Mouse (Mus musculus) ES-Bruce4 (cell line): Measurements from ENCODE around the gene Tgfbr3. TPM values are rescaled to one million over a fixed set of nuclear protein-coding genes. Genes with fewer than 3 reads are reported as not detected.

Experiments used
- H3K27ac ChIP-seq: 2 replicates; pipeline ENCODE4 v1.5.1; 2012; ENCODE audit warnings: low read length, inconsistent platforms; ENCODE audit not compliant: insufficient read depth
- H3K27me3 ChIP-seq: 2 replicates; pipeline ENCODE4 v1.6.1; 2012; ENCODE audit warnings: mild to moderate bottlenecking, low read length, inconsistent platforms; ENCODE audit not compliant: control insufficient read depth, poor library complexity, insufficient read depth, severe bottlenecking
- H3K36me3 ChIP-seq: 2 replicates; pipeline ENCODE4 v1.6.1; 2012; ENCODE audit warnings: inconsistent platforms, mild to moderate bottlenecking, low read length, moderate library complexity; ENCODE audit not compliant: control insufficient read depth, poor library complexity, insufficient read depth, severe bottlenecking
- H3K4me1 ChIP-seq: one replicate; pipeline ENCODE4 v1.8.1; 2011; ENCODE audit warnings: low read length; ENCODE audit not compliant: control insufficient read depth, insufficient read depth
- H3K4me3 ChIP-seq: 2 replicates; pipeline ENCODE4 v1.5.1; 2011; ENCODE audit warnings: low read depth, mild to moderate bottlenecking, low read length
- H3K9ac ChIP-seq: 2 replicates; pipeline ENCODE4 v1.6.1; 2012; ENCODE audit warnings: low read depth, mild to moderate bottlenecking, inconsistent platforms; ENCODE audit not compliant: poor library complexity, severe bottlenecking
- H3K9me3 ChIP-seq: replicated peaks from 2 replicates; pipeline ENCODE4 v1.6.1; 2012; ENCODE audit warnings: mild to moderate bottlenecking, low read length, inconsistent platforms; ENCODE audit not compliant: control insufficient read depth, poor library complexity, insufficient read depth, severe bottlenecking
- CTCF ChIP-seq: IDR thresholded peaks from one replicate; pipeline ENCODE4 v1.8.1; 2011; ENCODE audit warnings: low read depth, low read length
- EP300 ChIP-seq: IDR thresholded peaks from 2 replicates; pipeline ENCODE4 v1.6.1; 2011; ENCODE audit warnings: low read depth, low read length; ENCODE audit not compliant: insufficient read depth
- POLR2A ChIP-seq: IDR thresholded peaks from one replicate; pipeline ENCODE4 v1.8.1; 2011; ENCODE audit warnings: low read length; ENCODE audit not compliant: insufficient read depth
- polyA plus RNA-seq: library from polyadenylated mRNA; stranded (reverse); fragments of >200 nt; gene quantifications from 2 replicates; pipeline ENCODE4 v1.2.4, GENCODE M21; 2011; ENCODE audit warnings: low read depth; ENCODE audit not compliant: missing spikeins, insufficient read depth, insufficient read length

Tgfbr3 gene
- polyA plus RNA-seq, 1 experiment = 8.8 TPM

DNA sequence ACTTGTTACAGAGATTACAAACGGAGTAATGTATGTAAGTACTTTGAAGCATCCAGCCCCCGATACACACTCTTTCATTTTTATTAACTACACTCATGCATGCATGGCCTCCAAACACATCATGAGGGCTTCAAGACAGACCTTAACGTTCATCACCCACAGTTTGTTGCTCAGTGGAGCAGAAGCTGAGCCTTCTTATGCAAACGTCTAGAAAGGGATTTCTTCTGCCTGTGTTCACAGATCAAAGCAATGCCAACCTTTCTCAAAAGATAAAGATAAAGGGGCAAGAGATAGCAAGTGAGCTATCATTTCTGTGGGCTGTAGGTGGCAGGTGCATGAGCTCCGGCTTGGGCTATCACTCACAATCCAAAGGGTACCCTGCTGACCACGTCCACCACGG lies 123.7 kb downstream of the Tgfbr3 start:
- Histone ChIP-seq H3K4me3 (no peak overlapping the region), H3K36me3 (no peaks in the 10 kb centered on the region), H3K27ac (no peak overlapping the region), H3K9ac (no peak overlapping the region), H3K9me3 (no peaks in the 10 kb centered on the region), H3K27me3 (no peaks in the 10 kb centered on the region), H3K4me1 (no peaks in the 10 kb centered on the region)
- TF ChIP-seq EP300 (no peak), CTCF (no peak), POLR2A (no peak)

DNA sequence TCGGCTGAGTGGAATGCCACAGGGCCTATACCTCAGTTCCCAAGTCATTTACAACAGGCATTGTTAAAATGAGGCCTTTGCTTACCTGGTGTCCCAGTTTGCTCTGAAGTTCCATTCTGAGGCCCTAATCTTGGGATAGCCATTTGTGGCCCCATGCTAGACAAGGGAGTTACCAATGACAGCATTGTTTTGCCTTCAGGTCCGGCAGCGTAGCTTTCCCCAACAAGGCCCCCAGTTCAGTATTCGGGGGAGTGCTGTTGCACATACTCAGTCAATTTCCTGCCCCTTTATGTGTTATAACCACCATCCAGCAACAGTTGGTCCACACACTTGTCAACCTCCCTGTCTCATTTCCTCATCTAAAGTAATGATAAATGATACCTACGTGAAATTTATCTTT lies 124.2 kb downstream of the Tgfbr3 start:
- no peak overlapping the region for H3K27ac ChIP-seq
- H3K9ac ChIP-seq = no peak overlapping the region
- H3K4me3 ChIP-seq = no peak overlapping the region
- H3K4me1 ChIP-seq = no peaks in the 10 kb centered on the region
- no peaks in the 10 kb centered on the region for H3K27me3 ChIP-seq
- H3K9me3 ChIP-seq = no peaks in the 10 kb centered on the region
- no peaks in the 10 kb centered on the region for H3K36me3 ChIP-seq
- TF ChIP-seq CTCF (no peak), POLR2A (no peak), EP300 (no peak)

DNA sequence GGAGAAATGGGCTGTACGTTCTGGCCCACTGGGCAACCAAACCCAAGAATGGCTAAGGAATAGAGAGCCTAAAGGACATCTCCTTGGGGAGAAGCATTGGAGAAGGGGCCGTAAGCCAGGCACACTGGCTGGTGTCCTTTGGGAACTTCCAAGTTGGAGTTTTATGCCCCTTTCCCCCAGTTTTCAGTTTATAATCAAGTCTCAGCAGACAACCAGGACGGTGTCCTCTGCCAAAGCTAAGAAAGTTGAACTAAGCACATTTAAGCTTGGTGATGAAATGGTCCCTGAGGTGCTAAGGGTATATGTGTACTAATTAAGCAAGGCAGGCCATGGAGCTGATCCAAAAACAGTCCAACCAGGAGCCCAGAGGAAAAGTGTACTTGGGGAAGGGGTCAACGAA lies 124.6 kb downstream of the Tgfbr3 start:
- H3K9ac ChIP-seq = no peak overlapping the region
- H3K27ac ChIP-seq = no peak overlapping the region
- H3K4me3 ChIP-seq = no peak overlapping the region
- no peaks in the 10 kb centered on the region for H3K9me3 ChIP-seq
- no peaks in the 10 kb centered on the region for H3K36me3 ChIP-seq
- no peaks in the 10 kb centered on the region for H3K4me1 ChIP-seq
- H3K27me3 ChIP-seq = no peaks in the 10 kb centered on the region
- no peak for TF ChIP-seq CTCF
- TF ChIP-seq POLR2A = no peak
- no peak for TF ChIP-seq EP300

DNA sequence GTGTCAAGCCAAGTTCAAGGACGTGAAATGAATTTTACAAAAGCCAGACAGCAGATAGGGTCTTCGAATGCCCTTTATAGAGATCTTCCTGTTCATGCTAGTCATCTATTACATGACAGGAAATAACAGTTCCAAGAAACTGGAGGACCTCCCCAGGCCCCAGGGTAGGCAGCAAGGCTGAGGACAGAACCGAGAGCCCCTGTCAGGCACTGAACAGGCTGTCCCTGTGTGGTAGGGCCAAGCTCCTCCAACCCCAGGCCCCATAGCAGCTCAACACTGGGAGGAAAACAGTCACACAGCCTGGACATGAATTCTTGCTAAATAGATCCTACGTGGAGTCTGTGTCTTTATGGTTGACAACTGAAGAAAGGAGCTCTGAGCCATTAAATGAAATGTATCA lies 125.3 kb downstream of the Tgfbr3 start:
- Histone ChIP-seq H3K4me3 (no peak overlapping the region), H3K9me3 (no peaks in the 10 kb centered on the region), H3K4me1 (no peaks in the 10 kb centered on the region), H3K9ac (no peak overlapping the region), H3K36me3 (no peaks in the 10 kb centered on the region), H3K27me3 (no peaks in the 10 kb centered on the region), H3K27ac (no peak overlapping the region)
- TF ChIP-seq POLR2A (no peak), EP300 (no peak), CTCF (no peak)

DNA sequence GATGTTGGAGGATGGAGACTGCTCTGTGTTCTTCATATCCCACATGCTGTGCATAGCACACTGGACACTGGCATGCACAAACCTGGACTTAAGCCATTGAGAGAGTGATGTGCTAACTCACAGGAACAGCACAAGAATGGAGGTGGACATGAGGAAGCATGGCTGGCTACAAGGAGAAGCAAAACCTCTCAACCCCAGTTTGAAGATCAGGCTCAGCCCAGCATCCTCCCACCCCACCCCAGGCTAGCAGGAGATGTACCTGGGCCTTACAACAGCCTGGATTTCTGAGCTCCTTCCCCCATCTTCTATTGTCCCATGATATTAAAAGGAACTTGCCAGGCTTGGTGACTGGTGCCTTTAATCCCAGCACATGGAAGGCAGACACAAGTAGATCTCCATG lies 126.1 kb downstream of the Tgfbr3 start:
- no peaks in the 10 kb centered on the region for H3K9me3 ChIP-seq
- no peak overlapping the region for H3K4me3 ChIP-seq
- H3K27ac ChIP-seq = no peak overlapping the region
- no peaks in the 10 kb centered on the region for H3K4me1 ChIP-seq
- no peaks in the 10 kb centered on the region for H3K36me3 ChIP-seq
- no peaks in the 10 kb centered on the region for H3K27me3 ChIP-seq
- no peak overlapping the region for H3K9ac ChIP-seq
- TF ChIP-seq EP300 = no peak
- TF ChIP-seq POLR2A = no peak

DNA sequence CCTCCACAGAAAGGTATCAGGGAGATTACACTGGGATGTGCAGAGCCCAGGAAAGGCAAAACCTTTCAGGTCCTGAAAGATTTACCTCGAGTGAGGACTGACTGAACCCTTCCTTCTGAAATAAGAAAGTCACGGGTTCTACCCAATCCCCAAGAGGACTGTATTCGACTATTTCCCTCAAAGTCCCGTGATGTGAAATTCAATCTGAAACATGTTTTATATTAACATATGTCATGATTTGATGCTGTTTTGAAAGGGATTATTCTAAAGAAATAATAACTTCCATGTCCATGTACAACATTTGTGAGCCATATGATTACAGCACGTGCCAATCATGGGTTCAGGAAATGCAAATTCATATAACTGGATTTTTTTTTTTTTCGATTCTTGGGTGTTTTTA lies 126.6 kb downstream of the Tgfbr3 start:
- H3K27ac ChIP-seq = no peak overlapping the region
- no peak overlapping the region for H3K9ac ChIP-seq
- H3K9me3 ChIP-seq = no peaks in the 10 kb centered on the region
- H3K4me3 ChIP-seq = no peak overlapping the region
- H3K27me3 ChIP-seq = no peaks in the 10 kb centered on the region
- H3K36me3 ChIP-seq = no peaks in the 10 kb centered on the region
- H3K4me1 ChIP-seq = no peaks in the 10 kb centered on the region
- TF ChIP-seq CTCF (no peak), EP300 (no peak), POLR2A (no peak)
